Mouse (Mus musculus): Measurements from ENCODE around the gene Lrrc1. TPM values are rescaled to one million over a fixed set of nuclear protein-coding genes. Genes with fewer than 3 reads are reported as not detected.

The Lrrc1 gene
- polyA plus RNA-seq, 1 experiment from 2014 or later, result 6.8 TPM

- Histone ChIP-seq H3K9me3 (no peaks in the 10 kb centered on the region), H3K36me3 (no peaks in the 10 kb centered on the region), H3K9ac (peak overlapping the region; percentile 5; the same call in 1 of the 2 replicates), H3K27ac (no peak overlapping the region), H3K4me3 (no peak overlapping the region), H3K4me1 (peaks cover 7% of the 10 kb centered on the region), H3K4me2 (replicated peaks) (peak overlapping the region; percentile 51), H3K27me3 (replicated peaks) (no peaks in the 10 kb centered on the region)
- WGBS, result 15% methylated on average over 23 of the region's 23 CpGs
- ATAC-seq (ENCODE audit: low FRiP score, low read depth), result peak; percentile 70
Measured at GRCm38 (mm10) chr9:77427292-77428114, 117.2 kb downstream of the Lrrc1 start.

- Histone ChIP-seq H3K9me3 (no peaks in the 10 kb centered on the region), H3K9ac (no peak overlapping the region), H3K4me3 (no peak overlapping the region), H3K36me3 (no peaks in the 10 kb centered on the region), H3K27ac (no peak overlapping the region), H3K27me3 (replicated peaks) (no peaks in the 10 kb centered on the region), H3K4me1 (peaks cover 7% of the 10 kb centered on the region), H3K4me2 (replicated peaks) (no peak overlapping the region)
- no peak for ATAC-seq (ENCODE audit: low FRiP score, low read depth)
- 69% methylated on average over 14 of the region's 14 CpGs for WGBS
Measured at GRCm38 (mm10) chr9:77426110-77426509, 118.6 kb downstream of the Lrrc1 start.

- WGBS, result 92% methylated on average over 4 of the region's 4 CpGs
- no peaks in the 10 kb centered on the region for H3K36me3 ChIP-seq
- no peak overlapping the region for H3K4me3 ChIP-seq
- H3K4me2 ChIP-seq (replicated peaks), result no peak overlapping the region
- H3K27me3 ChIP-seq (replicated peaks), result no peaks in the 10 kb centered on the region
- no peak for ATAC-seq (ENCODE audit: low FRiP score, low read depth)
- H3K27ac ChIP-seq, result no peak overlapping the region
- H3K9me3 ChIP-seq, result no peaks in the 10 kb centered on the region
- H3K4me1 ChIP-seq, result peaks cover 7% of the 10 kb centered on the region
- no peak overlapping the region for H3K9ac ChIP-seq
Measured at GRCm38 (mm10) chr9:77425553-77425952, 119.1 kb downstream of the Lrrc1 start.

- no peak for ATAC-seq (ENCODE audit: low FRiP score, low read depth)
- H3K4me1 ChIP-seq, result no peaks in the 10 kb centered on the region
- WGBS, result 95% methylated on average over 4 of the region's 4 CpGs
Measured at GRCm38 (mm10) chr9:77420200-77420585, 124.5 kb downstream of the Lrrc1 start.

GRCm38 (mm10) chr9:77419501-77420199 lies 125.0 kb downstream of the Lrrc1 start:
- 90% methylated on average over 9 of the region's 9 CpGs for WGBS
- Histone ChIP-seq H3K4me2 (replicated peaks) (no peak overlapping the region), H3K9me3 (no peaks in the 10 kb centered on the region), H3K4me3 (no peak overlapping the region), H3K27ac (no peak overlapping the region), H3K4me1 (no peaks in the 10 kb centered on the region), H3K9ac (no peak overlapping the region), H3K27me3 (replicated peaks) (no peaks in the 10 kb centered on the region), H3K36me3 (no peaks in the 10 kb centered on the region)
- no peak for ATAC-seq (ENCODE audit: low FRiP score, low read depth)

More at GRCm38 (mm10) chr9:77420200-77420585, 124.5 kb downstream of the Lrrc1 start:
- H3K27me3 ChIP-seq (replicated peaks), result no peaks in the 10 kb centered on the region
- no peaks in the 10 kb centered on the region for H3K36me3 ChIP-seq
- no peak overlapping the region for H3K27ac ChIP-seq
- H3K9me3 ChIP-seq, result no peaks in the 10 kb centered on the region
- H3K9ac ChIP-seq, result no peak overlapping the region
- no peak overlapping the region for H3K4me3 ChIP-seq
- H3K4me2 ChIP-seq (replicated peaks), result no peak overlapping the region

- H3K36me3 ChIP-seq, result no peaks in the 10 kb centered on the region
- no peak overlapping the region for H3K4me3 ChIP-seq
- no peak for ATAC-seq (ENCODE audit: low FRiP score, low read depth)
- H3K9ac ChIP-seq, result no peak overlapping the region
- no peaks in the 10 kb centered on the region for H3K4me1 ChIP-seq
- no peak overlapping the region for H3K4me2 ChIP-seq (replicated peaks)
- WGBS, result 91% methylated on average over 2 of the region's 2 CpGs
- H3K9me3 ChIP-seq, result no peaks in the 10 kb centered on the region
- H3K27ac ChIP-seq, result no peak overlapping the region
- H3K27me3 ChIP-seq (replicated peaks), result no peaks in the 10 kb centered on the region
Measured at GRCm38 (mm10) chr9:77418800-77419199, 125.9 kb downstream of the Lrrc1 start.

- no peak for ATAC-seq (ENCODE audit: low FRiP score, low read depth)
- H3K9ac ChIP-seq, result no peak overlapping the region
- no peaks in the 10 kb centered on the region for H3K27me3 ChIP-seq (replicated peaks)
- 89% methylated on average over 4 of the region's 4 CpGs for WGBS
- H3K4me1 ChIP-seq, result no peaks in the 10 kb centered on the region
- H3K36me3 ChIP-seq, result no peaks in the 10 kb centered on the region
- no peak overlapping the region for H3K27ac ChIP-seq
- no peak overlapping the region for H3K4me3 ChIP-seq
- H3K4me2 ChIP-seq (replicated peaks), result no peak overlapping the region
- H3K9me3 ChIP-seq, result no peaks in the 10 kb centered on the region
Measured at GRCm38 (mm10) chr9:77416486-77416885, 128.2 kb downstream of the Lrrc1 start.

- ATAC-seq (ENCODE audit: low FRiP score, low read depth), result no peak
- no peak overlapping the region for H3K9ac ChIP-seq
- no peak overlapping the region for H3K4me3 ChIP-seq
- no peak overlapping the region for H3K4me2 ChIP-seq (replicated peaks)
- H3K36me3 ChIP-seq, result no peaks in the 10 kb centered on the region
- no peaks in the 10 kb centered on the region for H3K4me1 ChIP-seq
- H3K27ac ChIP-seq, result no peak overlapping the region
- H3K9me3 ChIP-seq, result no peaks in the 10 kb centered on the region
- no peaks in the 10 kb centered on the region for H3K27me3 ChIP-seq (replicated peaks)
- 94% methylated on average over 7 of the region's 7 CpGs for WGBS
Measured at GRCm38 (mm10) chr9:77416002-77416401, 128.7 kb downstream of the Lrrc1 start.

- Histone ChIP-seq H3K4me3 (no peak overlapping the region), H3K36me3 (no peaks in the 10 kb centered on the region)
Measured at GRCm38 (mm10) chr9:77411830-77412425, 132.7 kb downstream of the Lrrc1 start.

GRCm38 (mm10) chr9:77410968-77411367 lies 133.7 kb downstream of the Lrrc1 start:
- Histone ChIP-seq H3K4me1 (no peaks in the 10 kb centered on the region), H3K27me3 (replicated peaks) (no peaks in the 10 kb centered on the region), H3K4me2 (replicated peaks) (no peak overlapping the region), H3K4me3 (no peak overlapping the region), H3K9ac (no peak overlapping the region), H3K9me3 (no peaks in the 10 kb centered on the region), H3K36me3 (no peaks in the 10 kb centered on the region), H3K27ac (no peak overlapping the region)
- no peak for ATAC-seq (ENCODE audit: low FRiP score, low read depth)
- WGBS, result 70% methylated on average over 4 of the region's 4 CpGs

More at GRCm38 (mm10) chr9:77411830-77412425, 132.7 kb downstream of the Lrrc1 start:
- Histone ChIP-seq H3K27ac (no peak overlapping the region), H3K4me2 (replicated peaks) (no peak overlapping the region), H3K9me3 (no peaks in the 10 kb centered on the region), H3K27me3 (replicated peaks) (no peaks in the 10 kb centered on the region), H3K4me1 (no peaks in the 10 kb centered on the region), H3K9ac (no peak overlapping the region)
- no peak for ATAC-seq (ENCODE audit: low FRiP score, low read depth)
- WGBS, result 82% methylated on average over 3 of the region's 3 CpGs

GRCm38 (mm10) chr9:77410524-77410923 lies 134.1 kb downstream of the Lrrc1 start:
- no peak overlapping the region for H3K4me3 ChIP-seq
- no peaks in the 10 kb centered on the region for H3K27me3 ChIP-seq (replicated peaks)
- no peak overlapping the region for H3K27ac ChIP-seq
- 91% methylated on average over 7 of the region's 7 CpGs for WGBS
- ATAC-seq (ENCODE audit: low FRiP score, low read depth), result no peak
- no peak overlapping the region for H3K9ac ChIP-seq
- H3K36me3 ChIP-seq, result no peaks in the 10 kb centered on the region
- no peak overlapping the region for H3K4me2 ChIP-seq (replicated peaks)
- H3K4me1 ChIP-seq, result no peaks in the 10 kb centered on the region
- no peaks in the 10 kb centered on the region for H3K9me3 ChIP-seq

- no peak overlapping the region for H3K9ac ChIP-seq
- ATAC-seq (ENCODE audit: low FRiP score, low read depth), result no peak
- H3K9me3 ChIP-seq, result no peaks in the 10 kb centered on the region
- WGBS, result 54% methylated on average over 6 of the region's 6 CpGs
- H3K27me3 ChIP-seq (replicated peaks), result no peaks in the 10 kb centered on the region
- H3K4me2 ChIP-seq (replicated peaks), result no peak overlapping the region
- H3K36me3 ChIP-seq, result no peaks in the 10 kb centered on the region
- H3K4me1 ChIP-seq, result no peaks in the 10 kb centered on the region
- H3K27ac ChIP-seq, result no peak overlapping the region
- H3K4me3 ChIP-seq, result no peak overlapping the region
Measured at GRCm38 (mm10) chr9:77408053-77408603, 136.5 kb downstream of the Lrrc1 start.
